Mouse (Mus musculus): ENCODE results near the gene Gm29797. TPM values are rescaled to one million over a fixed set of nuclear protein-coding genes. Genes with fewer than 3 reads are reported as not detected.

Gene Gm29797
- under 1 TPM; 0.50 to 0.54 TPM for total RNA-seq (2021)

DNA sequence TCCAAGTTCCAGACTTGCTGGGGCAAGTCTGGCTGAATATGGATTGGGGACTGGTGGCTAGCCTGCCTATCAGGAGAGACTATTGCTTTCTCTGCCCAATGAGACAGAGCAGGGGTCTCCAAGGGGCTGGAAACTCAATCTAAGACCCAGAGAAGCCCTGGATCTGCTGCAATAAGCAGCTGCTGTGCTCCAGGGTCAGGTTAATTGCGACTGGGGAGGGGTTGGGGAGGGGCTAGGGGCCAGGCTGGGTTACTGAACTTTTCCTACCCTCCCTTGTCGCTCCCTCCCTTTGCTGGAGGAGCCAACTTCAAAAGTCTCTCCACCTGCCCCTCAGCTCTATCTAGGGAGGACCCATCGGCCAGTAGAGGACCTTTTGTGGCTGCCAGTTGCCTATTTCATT, at the start of gene Gm29797:
Gene Gm29797, plus strand, starts transcription at position 301 of the 400 bp plus-strand sequence.
- intact Hi-C loops (cut with DNase I) = no loop called here
- no peak for DNase-seq

DNA sequence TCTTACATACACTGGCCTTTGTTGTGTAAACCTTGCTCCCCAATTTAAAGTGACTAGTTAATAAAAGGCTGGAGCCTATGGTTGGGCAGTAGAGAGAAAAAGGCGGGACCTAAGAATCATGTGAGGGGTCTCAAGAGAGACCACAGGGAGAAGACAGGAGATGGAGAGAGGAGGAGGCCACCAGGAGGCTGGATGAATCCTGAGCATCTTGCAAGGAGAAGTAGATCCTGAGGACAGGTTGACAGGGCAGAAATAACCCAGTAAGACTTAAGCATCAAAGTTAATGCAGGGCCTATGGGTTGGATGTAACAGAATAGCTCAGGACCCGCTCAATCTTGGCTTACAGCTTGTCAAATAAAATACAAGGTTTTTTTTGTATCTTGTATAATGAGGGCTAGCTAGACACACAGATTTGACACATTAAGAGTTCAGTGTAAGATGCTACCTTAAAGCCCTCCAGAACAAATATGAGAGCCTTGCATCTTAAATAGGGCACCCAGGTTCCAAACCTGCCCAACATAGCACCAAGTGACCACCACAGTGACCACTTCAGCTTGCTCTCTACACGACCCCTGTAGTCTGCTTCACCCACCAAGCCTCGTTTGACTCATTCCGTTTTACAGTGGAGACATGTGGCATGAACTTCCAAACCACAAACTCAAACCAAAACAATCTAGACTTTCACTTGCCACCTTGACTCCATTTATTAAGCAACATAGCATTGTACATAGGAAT, 37.9 kb upstream of the Gm29797 start:
- intact Hi-C loops (cut with DNase I) = no loop called here
- no peak for DNase-seq

DNA sequence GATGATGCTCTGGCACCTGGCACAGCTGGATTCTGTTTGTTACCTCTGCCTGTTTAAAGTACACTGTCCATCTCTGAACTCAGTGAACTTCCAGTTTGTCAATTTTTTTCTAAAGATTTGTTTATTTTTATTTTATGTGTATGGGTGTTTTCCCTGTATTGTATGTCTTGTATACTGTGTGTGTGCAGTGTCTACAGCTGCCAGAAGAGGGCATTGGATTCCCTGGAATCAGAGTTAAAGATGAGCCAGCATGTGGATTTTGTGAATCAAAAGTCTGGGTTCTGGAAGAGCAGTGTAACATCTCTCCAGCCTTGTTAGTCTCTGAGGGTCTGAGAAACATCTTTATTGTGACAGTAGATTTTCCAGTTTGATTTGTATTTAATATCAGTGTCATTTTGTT, 33.4 kb upstream of the Gm29797 start:
- peak; percentile 32 for DNase-seq
- intact Hi-C loops (cut with DNase I) = no loop called here

DNA sequence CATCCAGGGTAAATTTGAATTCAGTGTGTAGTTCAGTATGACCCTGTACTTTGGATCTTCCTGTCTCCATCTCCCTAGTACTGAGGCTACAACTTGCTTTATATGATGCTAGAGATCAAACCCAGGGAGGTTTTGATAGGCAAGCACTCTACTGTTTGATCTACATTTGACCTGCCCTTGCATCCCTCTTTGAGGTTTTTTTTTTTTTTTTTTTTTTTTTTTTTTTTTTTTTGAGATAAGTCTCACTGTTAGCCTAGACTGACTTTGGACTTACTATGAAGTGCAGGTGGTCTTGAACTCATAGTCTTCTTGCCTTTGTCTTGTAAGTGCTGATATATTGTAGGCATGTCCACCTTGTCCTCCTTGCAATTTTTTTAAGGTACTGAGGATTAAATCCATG, 28.4 kb upstream of the Gm29797 start:
- intact Hi-C loops (cut with DNase I) = no loop called here
- DNase-seq = no peak

DNA sequence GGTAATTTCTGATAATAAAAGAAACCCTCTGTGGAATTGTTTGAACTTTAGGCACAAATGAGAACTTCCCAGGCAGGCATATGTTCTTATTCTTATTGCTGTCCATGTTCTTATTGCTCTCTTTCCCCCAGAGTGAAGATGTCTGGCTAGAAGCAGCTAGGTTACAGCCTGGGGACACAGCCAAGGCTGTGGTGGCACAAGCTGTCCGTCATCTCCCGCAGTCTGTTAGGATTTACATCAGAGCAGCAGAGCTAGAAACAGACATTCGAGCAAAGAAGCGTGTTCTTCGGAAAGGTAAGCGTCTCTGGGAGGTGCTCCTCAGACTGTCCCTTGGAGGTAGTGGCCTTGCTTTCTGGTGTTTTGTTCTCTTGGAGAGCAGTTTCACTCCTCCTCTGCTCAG, 24.2 kb upstream of the Gm29797 start:
- intact Hi-C loops (cut with DNase I) = no loop called here
- no peak for DNase-seq

DNA sequence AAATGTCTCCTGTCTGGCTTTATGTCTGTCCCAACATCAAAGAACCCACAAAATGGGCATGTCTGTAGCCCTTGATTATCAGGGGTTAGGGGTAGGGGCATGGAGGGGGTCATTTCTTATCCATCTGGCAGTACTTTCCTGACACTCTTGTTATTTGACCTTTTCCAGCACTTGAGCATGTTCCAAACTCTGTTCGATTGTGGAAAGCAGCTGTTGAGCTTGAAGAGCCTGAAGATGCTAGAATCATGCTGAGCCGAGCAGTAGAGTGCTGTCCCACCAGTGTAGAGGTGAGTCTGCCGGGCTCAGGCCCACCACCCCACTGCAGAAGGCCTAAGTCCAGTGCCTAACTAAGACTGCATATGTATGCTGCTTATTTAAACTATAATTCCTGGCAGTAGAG, 21.0 kb upstream of the Gm29797 start:
- DNase-seq = no peak
- intact Hi-C loops (cut with DNase I) = no loop called here

DNA sequence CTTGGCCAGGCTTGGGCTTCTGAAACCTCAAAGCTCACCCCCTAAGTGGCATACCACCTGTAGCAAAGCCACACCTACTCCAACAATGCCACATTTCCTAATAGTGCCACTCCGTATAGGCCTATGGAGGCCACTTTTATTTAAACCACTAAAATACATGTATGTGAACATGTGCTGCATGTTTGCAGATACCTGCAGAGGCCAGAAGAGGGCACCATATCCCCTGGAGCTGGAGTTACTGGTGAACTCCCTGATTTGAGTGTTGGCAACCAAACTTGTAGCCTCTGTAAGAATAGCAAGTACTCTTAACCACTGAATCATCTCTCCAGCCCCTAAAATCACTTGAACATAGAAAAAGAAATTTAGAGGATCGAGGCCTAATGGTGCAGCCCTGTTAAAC, 12.5 kb upstream of the Gm29797 start:
- intact Hi-C loops (cut with DNase I) = loop anchor here (10.0 kb wide), 1 partner anchor 210 kb away; no protein-coding TSS in a partner anchor
- peak; percentile 61 for DNase-seq

DNA sequence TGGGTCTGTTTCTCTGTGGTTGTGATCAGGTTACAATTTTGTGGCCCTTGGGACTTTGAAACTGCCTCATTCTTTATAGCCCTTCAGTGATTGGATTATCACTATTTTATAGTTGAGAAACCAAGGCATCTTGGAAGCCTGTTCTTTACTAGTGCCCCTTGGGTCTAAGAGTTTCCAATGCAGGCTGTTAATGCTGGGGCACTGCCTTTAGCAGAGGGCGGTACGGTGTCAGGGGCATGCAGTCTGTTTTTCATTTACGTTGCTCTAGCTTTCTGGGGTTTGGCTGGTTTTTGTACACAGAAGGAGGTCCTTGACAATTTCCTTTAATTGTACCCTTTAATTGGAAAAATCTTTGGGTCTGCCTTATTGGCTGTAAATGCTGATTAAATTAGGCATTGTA, 11.2 kb upstream of the Gm29797 start:
- DNase-seq = no peak
- intact Hi-C loops (cut with DNase I) = loop anchor here (10.0 kb wide), 1 partner anchor 209 kb away; no protein-coding TSS in a partner anchor

DNA sequence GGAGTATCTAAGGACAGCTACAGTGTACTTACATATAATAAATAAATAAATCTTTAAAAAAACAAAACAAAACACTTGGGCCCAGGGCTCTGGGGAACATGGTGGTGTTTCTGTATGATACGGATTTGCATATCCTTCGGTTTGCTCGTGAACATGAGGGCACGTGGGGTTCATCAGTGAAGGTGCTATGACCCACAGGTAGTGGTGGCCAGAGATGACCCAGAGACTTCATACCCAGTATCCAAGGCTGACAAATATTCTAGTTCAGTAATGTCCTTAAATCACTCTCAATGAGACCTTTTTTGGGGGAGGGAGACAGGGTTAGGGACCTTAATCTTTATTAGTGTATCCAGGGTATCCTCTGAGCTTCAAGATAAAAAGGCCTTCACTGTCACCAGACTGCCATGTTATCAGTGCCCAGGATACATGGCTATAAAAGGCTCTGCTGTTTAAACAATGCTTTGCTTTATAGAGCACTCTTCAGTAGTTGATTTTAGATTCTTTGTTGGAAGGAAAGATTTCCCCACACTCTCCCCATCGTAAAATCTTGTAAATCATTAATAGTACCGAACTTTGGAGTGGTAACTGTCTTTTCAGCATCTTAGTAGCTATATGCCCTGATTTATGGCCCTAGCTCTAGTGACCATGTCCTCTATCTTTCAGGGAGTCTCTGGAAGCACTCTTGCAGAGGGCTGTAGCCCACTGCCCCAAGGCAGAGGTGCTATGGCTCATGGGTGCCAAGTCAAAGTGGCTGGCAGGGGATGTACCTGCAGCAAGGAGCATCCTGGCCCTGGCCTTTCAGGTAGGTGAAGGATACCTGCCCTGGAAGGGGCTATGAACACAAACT, 10.0 kb upstream of the Gm29797 start:
- intact Hi-C loops (cut with DNase I) = loop anchor here (10.0 kb wide), 1 partner anchor 208 kb away; no protein-coding TSS in a partner anchor
- DNase-seq = no peak

DNA sequence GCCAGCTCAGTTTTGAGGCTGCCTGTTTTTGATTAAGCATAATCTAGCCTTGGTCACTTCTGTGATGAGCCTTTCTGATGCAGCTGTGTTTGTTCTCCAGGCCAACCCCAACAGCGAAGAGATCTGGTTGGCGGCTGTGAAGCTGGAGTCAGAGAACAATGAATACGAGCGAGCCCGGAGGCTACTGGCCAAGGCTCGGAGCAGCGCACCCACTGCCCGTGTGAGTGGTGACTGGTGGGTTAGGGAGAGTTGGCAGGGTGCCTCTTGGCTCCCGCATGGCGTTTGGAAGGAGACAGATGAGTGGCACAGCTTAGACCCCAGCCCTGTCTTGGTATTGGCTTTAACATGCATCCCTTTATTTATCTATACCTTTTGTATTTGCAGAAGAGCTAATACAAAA, 7.9 kb upstream of the Gm29797 start:
- intact Hi-C loops (cut with DNase I) = loop anchor here (10.0 kb wide), 1 partner anchor 206 kb away; no protein-coding TSS in a partner anchor
- DNase-seq = peak; percentile 69

DNA sequence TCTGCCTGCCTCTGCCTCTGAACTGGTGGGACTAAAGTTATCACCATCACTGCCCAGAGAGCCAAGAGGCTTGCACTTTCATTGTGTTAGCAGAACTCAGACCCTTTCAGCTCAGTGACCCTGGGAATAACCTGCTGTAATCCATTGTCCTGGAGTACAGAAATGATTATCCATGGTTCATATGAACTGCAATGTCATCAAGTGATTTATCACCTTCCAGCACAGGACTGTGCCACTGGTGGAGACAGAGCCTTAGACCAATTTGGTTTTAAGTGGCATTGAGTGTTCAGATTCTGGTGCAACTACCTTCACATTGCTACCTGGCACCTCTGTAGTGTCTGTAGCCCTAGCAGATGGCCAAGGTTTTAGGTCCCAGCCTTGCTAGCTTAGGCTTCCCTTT, 3.8 kb upstream of the Gm29797 start:
- DNase-seq = no peak
- intact Hi-C loops (cut with DNase I) = no loop called here

DNA sequence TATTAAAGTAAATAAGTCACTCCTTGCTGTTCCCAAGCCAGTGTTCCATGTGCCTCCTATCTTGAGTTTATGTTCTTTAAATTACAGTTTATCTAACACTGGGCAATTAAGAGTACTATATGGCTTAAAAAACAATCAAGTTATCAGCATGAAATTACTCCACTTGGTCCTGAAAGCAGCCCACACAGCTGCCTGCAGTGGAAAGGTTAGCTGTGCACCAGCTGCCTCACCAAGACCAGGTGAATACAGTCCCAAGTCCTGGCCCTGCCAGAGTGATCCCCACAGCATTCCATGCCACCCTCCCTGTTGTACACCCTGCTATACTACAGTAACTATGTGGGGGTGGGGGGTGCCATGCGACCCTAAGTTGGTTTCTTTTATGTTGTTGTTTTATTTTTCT, 3.3 kb upstream of the Gm29797 start:
- DNase-seq = no peak
- intact Hi-C loops (cut with DNase I) = no loop called here

DNA sequence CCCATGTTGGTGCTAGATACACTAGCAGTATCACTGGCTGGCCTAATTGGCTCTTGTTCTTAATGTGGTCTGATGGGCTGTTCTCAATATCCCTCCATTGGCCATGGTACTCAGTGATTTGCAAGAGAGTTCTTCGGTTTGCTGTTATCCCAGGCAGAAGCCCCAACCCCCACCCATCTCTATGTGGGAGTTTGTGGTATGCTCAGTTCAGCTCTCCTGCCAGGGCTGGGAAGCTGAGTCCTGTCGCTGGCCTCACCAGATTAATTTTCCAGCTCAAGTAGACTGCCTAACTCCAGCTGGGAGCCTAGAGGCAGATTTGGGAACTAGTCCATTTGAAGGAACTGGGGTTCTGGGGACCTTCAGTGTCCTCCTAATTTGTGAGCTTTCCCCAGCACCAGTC, 607 bp downstream of the Gm29797 start:
- no peak for DNase-seq
- intact Hi-C loops (cut with DNase I) = no loop called here

DNA sequence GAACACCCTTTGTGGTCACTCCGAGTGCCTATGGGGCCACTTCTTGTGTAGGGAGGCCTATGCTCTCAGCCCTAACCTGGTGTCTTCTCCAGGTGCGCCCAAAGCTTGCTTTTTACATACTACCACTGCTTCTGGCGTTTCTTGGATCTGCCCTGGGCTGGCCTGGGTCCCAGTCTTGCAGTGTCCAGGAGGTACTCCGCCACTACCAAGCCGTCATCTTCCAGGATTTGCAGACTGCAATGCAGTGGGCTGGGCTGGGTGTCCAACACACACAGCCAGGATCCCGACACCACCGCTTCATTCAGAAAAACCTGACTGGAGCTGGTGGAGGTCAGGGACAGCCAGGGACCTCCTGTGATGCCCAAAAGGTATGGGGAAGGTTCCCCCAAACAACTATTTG, 1.7 kb downstream of the Gm29797 start:
- intact Hi-C loops (cut with DNase I) = no loop called here
- DNase-seq = no peak

DNA sequence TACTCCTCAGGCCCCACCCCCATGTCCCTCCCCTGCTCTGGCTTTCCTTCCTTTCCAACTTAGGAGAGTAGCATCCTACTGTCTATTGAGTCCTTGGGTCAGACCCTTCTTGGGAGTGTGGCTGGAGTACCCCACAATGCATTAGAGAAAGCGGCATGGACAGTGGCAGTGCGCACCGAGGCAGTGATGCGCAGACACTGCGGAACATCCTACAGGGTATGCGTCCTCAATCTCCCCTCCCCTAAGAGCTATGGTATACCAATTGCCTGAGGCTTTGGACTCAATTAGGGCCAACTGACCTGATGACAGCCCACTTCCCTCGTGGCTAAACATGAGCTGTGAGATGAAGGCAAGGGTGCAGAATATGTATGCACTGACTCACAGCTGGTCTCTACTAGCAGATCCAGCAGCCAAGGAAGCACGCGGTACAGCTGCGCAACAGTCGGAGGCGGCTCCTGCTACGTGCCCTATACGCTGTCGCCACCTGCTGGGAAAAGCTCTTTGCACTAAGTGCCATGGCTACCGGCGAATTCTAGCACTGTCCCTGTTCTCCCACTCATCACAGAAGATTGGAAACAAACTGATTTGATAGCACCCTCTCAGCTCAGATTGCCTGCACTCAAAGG, 2.2 kb downstream of the Gm29797 start:
- DNase-seq = no peak
- intact Hi-C loops (cut with DNase I) = no loop called here

DNA sequence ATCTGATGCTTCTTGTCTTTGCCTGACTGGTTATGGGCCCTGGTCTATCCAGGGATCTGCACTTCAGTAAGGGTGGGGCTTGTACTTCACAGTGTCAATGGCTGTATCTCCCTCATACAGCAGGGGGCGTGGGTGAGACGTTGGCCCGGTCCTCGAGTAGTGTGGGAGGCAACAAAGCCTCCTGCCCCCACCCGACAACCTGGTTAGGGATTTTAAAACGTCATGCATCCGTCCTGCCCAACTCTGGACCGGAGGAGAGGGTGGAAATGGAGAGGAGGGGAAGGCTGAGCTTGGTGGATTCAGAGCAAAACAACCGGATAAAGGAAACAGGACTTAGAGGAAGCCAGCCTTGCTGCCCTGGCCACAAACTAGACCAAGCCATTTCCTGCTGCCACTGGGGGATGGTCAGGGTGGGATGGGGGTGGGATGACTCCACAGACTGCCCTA, 2.8 kb downstream of the Gm29797 start:
- peak; percentile 83 for DNase-seq
- intact Hi-C loops (cut with DNase I) = no loop called here

DNA sequence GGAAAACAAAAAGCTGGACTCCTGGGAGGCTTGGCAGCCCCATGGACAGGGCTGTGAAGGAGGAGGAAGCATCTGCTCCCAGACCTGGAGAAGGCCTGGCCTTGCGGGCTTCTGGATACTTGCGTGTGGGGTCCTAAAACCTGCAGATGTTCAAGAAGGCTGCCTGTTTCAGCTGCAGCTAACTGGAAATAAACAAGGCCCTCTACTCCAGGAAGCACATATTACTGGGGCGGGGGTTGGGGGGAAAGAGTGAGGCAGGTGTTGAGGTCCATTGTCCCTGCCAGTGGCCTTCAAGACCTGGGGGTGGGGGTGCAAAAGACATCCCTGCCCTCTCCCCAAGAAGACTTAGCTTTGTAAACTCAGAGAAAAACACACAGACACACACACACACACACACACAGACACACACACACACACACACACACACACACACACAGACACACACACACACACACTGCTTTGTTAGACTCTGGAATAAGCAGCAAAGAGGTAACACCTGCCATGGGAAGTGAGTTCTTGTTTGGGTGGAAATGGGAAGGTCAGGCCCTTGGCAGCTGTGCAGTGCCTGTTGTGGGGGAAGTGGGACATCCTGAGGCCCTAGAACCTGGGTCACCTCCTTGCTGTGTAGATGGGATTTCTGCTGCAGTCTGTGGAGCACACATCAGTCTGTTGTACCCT, 5.9 kb downstream of the Gm29797 start:
- intact Hi-C loops (cut with DNase I) = no loop called here
- DNase-seq = no peak

DNA sequence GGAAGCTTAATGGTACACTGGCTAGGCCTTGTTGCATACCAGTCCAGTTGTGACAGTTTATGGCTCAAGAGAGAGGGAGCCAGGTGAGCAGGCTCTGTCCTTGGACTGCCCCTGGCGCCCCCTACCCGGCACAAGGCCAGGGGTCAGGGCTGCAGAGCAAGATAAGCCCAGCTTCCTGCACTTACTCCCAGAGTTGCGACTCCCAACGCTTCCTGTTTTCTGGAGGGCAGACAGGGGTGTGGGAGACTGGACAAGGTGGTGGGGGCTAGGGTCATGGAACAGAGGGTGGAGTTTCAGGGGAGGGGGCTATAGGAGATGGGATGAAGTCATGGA, 6.4 kb downstream of the Gm29797 start:
- intact Hi-C loops (cut with DNase I) = no loop called here
- DNase-seq = no peak

DNA sequence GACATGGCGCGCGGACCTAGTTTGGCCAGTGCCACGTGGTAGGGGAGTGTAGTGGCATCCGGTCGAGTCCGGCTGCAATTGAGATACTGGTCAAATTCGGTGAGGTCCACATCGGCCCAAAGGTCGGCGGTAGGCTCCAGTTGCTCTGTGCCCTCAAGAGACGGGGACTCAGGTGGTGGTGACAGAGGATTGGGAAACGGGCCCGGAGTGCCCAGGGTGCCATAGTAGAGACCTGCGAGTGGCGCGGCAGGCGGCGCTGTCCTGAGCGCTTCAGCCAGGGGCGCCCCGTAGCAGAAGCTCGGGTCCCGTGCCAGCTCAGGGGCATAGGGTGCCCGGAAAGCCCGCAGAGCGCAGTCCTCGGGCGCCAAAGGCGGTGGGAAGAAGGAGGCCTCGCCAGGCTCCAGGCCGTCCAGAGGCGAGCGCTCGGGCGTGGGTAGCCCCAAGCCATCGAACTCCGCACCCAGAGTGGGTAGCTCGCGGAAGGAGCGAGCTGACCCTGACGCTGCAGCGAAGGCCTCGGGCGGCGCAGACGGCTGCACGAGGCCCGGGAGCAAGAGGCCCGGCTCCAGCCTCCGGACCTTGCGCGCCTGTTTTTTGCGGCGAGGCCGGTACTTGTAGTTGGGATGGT, 13.6 kb downstream of the Gm29797 start:
- intact Hi-C loops (cut with DNase I) = no loop called here
- DNase-seq = no peak

DNA sequence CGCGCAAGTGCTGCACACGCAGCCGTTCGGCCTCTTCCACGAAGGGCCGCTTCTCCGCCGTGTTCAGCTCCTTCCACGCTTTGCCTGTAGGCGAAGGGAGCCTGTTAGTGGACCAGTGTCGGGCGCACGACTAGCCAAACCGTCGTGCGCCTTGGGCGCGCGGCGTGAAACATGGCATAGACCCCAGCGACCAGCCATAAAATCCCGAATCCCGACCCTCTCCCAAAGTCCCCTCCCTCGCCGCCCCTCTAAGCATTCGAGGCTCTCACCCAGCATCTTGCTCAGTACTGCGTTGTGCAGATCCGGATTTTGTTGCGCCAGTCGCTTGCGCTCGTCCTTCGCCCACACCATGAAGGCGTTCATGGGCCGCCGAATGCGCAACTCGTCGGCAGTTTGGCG, 14.1 kb downstream of the Gm29797 start:
- DNase-seq = no peak
- intact Hi-C loops (cut with DNase I) = no loop called here

DNA sequence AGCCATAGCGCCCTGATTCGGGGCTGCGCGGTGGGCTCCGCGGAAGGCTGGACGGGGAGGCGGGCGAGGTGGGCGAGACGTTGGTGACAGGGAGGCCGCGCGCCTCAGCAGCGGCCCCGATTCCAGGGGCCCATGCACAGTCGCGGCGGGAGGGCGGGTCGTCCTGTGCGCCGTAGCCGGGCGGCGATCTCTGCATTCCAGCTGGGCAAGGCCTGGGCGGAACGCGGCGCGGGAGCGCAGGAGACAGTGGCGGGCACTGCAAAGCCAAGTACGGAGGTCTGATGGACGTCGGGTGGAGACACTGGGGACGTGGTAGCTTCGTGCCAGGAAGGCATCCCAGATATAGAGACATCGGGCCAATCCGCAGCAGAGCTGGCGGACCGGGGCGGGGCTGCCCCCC, 14.5 kb downstream of the Gm29797 start, which contains the start of gene Sox18:
Gene Sox18, minus strand, starts transcription at position 315 of the 400 bp plus-strand sequence.
- intact Hi-C loops (cut with DNase I) = no loop called here
- DNase-seq = peak; percentile 46
